Mouse (Mus musculus) midbrain, embryonic 10.5 days (tissue): ENCODE measurements around the gene Zfyve16. TPM values are rescaled to one million over a fixed set of nuclear protein-coding genes. Genes with fewer than 3 reads are reported as not detected.

Source experiments
- DNase-seq: peaks from one replicate; pipeline ENCODE4 v3.0.0-alpha.2; 2017; ENCODE audit warnings: low spot score
- H3K27ac ChIP-seq: fragments of 300-500 bp; sonication (generic); replicated peaks from 2 replicates; pipeline ENCODE4 v1.5.1; 2016; ENCODE audit warnings: mild to moderate bottlenecking
- H3K27me3 ChIP-seq: fragments of 300-500 bp; sonication (generic); 2 replicates; pipeline ENCODE4 v1.6.1; 2016; ENCODE audit warnings: low read depth, mild to moderate bottlenecking; ENCODE audit not compliant: poor library complexity, severe bottlenecking
- H3K36me3 ChIP-seq: fragments of 300-500 bp; sonication (generic); 2 replicates; pipeline ENCODE4 v1.6.1; 2016; ENCODE audit warnings: mild to moderate bottlenecking, moderate library complexity
- H3K4me1 ChIP-seq: fragments of 300-500 bp; sonication (generic); 2 replicates; pipeline ENCODE4 v1.6.1; 2016
- H3K4me3 ChIP-seq: fragments of 300-500 bp; sonication (generic); 2 replicates; pipeline ENCODE4 v1.5.1; 2016; ENCODE audit warnings: mild to moderate bottlenecking, moderate library complexity
- H3K9me3 ChIP-seq: fragments of 300-500 bp; sonication (generic); replicated peaks from 2 replicates; pipeline ENCODE4 v1.6.1; 2016; ENCODE audit warnings: mild to moderate bottlenecking
- WGBS: fragments of 180-500 bp; shearing (Covaris S2); methylation state at CpG from one replicate; pipeline ENCODE4 v1.1.7; 2016; 5-methylcytosine and 5-hydroxymethylcytosine counted together
- polyA plus RNA-seq: library from polyadenylated mRNA; unstranded; fragments of >200 nt; fragmentation: Nextera tagmentation; extraction: Ambion mirVana; gene quantifications from 2 replicates; pipeline ENCODE4 v1.2.1, GENCODE M21; 2016

Zfyve16 gene
- 9.5 and 12.3 TPM in 2 replicates for polyA plus RNA-seq

DNA sequence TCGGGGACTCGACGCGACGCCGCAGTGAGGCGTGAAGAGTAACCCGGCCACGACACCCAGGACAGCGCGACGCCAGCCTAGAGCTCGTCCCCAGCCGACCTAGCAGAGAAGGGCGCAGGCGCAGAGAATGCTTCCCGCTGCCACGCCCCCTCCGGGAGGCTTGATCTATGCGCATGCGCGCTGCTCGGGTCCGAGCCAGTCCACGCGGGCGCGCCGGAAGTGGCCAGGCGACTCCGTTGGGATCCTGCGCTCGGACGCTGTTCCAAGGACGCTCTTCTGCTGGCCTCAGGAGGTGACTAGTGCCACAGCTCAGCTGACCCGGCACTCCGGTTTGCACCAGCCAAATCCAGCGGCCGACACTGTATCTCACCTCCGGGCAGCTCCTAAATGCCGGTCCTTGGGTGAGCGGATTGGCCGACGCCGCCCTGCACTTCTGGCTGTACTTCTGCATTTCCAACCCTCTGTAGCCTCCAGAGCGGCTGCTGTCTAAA lies at the start of gene Zfyve16:
TSS of gene Zfyve16 (minus strand) at position 148 of the 491 bp plus-strand sequence.
- Histone ChIP-seq H3K36me3 (no peaks in the 10 kb centered on the region), H3K9me3 (no peaks in the 10 kb centered on the region), H3K4me3 (peak within 1 kb of the TSS; percentile 75), H3K4me1 (peaks cover 9% of the 10 kb centered on the region), H3K27me3 (no peaks in the 10 kb centered on the region), H3K27ac (peak within 1 kb of the TSS; percentile 91)
- peak; percentile 98 for DNase-seq
- WGBS: under 1% methylated on average over 46 of the region's 46 CpGs

DNA sequence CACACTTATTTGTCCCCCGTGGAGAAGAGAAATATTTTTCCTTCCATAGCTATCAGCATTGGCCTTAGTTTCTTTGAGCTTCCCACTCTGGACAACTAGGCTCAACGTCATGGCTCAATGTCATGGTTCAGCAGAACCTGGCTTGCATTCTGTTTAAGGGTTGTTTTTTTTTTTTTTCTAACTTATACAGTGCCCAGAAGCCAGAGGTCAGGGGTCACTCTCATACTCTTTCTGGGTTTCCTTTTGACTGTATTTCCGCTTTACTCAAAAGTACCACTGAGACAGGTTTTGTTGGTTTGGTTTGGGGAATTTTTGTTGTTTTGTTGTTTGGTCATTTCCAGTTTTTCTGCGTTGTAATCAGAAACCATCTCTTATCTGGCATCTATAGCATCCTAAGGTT lies 47.5 kb upstream of the Zfyve16 start:
- Histone ChIP-seq H3K4me3 (no peak overlapping the region), H3K4me1 (peaks cover 23% of the 10 kb centered on the region), H3K27me3 (no peaks in the 10 kb centered on the region), H3K9me3 (no peaks in the 10 kb centered on the region), H3K36me3 (no peaks in the 10 kb centered on the region), H3K27ac (no peak overlapping the region)
- 85% methylated on average over 4 of the region's 4 CpGs for WGBS
- no peak for DNase-seq

DNA sequence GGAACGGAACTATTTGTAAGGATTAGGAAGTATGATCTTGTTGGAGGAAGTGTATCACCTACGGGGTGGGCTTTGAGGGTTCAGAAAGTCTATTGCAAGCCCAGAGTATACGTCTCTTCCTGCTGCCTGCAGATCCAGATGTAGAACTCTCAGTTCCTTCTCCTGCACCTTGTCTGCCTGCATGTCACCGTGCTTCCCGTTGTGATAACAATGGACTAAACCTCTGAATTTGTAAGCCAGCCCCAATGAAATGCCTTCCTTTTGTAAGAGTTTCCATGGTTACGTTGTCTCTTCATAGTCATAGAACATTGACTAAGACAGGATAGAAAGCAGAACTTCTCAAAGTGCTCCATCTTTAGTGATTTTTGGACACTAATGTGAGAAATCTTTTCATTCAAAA lies 46.0 kb upstream of the Zfyve16 start:
- Histone ChIP-seq H3K4me3 (no peak overlapping the region), H3K27ac (no peak overlapping the region), H3K9me3 (no peaks in the 10 kb centered on the region), H3K4me1 (peaks cover 23% of the 10 kb centered on the region), H3K36me3 (no peaks in the 10 kb centered on the region), H3K27me3 (no peaks in the 10 kb centered on the region)
- no peak for DNase-seq
- WGBS: 51% methylated on average over 6 of the region's 6 CpGs

DNA sequence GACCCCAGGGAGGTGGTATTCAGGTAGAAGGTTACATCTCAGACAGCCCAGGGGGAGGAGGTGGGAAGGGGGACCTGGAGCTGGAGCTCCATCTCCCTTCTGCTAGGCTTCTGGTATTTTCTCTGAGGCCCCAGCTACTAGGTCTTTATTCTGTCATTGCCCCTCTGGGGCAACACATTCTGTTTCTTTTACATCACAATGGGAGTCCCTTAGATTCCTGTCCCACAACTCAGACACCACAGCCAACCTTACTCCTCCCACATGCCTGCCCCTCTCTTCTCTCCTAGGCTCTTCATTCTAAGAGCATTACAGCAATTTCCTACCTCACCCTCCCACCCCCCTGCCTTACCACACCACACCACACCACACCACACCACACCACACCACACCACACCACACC lies 45.4 kb upstream of the Zfyve16 start, which contains the start of gene Spz1:
TSS of gene Spz1 (minus strand) at position 101 of the 400 bp plus-strand sequence.
- Histone ChIP-seq H3K9me3 (no peaks in the 10 kb centered on the region), H3K4me3 (no peak within 1 kb of the TSS)

DNA sequence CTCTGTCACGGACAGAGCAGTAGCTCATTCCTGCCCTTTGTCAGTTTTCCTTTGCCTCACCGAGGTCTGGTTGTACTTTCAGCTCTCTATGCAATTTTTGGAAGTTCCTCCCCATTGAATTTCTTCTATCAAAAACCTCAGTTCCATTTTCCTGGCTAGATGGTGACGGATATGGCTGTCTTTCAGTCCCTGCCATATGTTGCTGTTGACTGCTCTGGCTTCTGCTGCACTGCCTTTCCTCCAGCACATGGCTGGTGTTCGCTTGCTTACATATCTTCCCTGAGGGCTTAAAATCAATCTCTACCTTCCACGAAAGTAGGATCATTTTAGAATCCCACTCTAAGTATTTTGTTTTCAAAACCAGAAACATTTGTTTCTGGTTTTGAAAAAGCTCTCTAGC lies 28.8 kb upstream of the Zfyve16 start:
- H3K4me3 ChIP-seq: no peak overlapping the region
- no peak overlapping the region for H3K27ac ChIP-seq
- no peaks in the 10 kb centered on the region for H3K9me3 ChIP-seq
- H3K36me3 ChIP-seq: no peaks in the 10 kb centered on the region
- DNase-seq: no peak
- H3K27me3 ChIP-seq: no peaks in the 10 kb centered on the region
- 73% methylated on average over 5 of the region's 5 CpGs for WGBS
- H3K4me1 ChIP-seq: peaks cover 25% of the 10 kb centered on the region

More for the DNA sequence above, 45.4 kb upstream of the Zfyve16 start, which contains the start of gene Spz1:
- H3K27me3 ChIP-seq: no peaks in the 10 kb centered on the region
- DNase-seq: no peak
- peaks cover 23% of the 10 kb centered on the region for H3K4me1 ChIP-seq
- H3K36me3 ChIP-seq: no peaks in the 10 kb centered on the region
- H3K27ac ChIP-seq: no peak within 1 kb of the TSS; the same call in 1 of the 2 replicates

DNA sequence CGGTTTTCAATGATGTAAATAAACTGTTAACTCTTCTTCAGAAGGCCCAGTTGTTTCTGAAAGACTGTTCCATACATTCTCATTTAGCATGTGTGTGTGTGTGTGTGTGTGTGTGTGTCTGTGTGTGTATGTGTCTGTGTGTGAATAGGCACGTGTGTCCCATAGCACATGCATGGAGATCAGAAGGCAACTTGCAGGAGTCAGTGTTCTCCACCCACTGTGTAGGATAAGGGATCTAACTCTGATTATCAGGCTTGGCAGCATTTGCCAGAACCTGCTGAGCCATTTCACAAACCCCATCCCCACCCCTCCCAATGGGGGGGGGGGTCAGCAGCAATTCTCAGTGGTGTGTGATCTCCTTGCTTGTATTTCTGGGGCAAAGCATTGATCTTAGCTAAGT lies 26.6 kb upstream of the Zfyve16 start:
- Histone ChIP-seq H3K4me1 (peaks cover 25% of the 10 kb centered on the region), H3K9me3 (peaks cover 5% of the 10 kb centered on the region; the same call in 1 of the 2 replicates), H3K27me3 (no peaks in the 10 kb centered on the region), H3K4me3 (no peak overlapping the region), H3K36me3 (no peaks in the 10 kb centered on the region), H3K27ac (peak overlapping the region; percentile 78)
- WGBS: 57% methylated on average over 2 of the region's 2 CpGs
- peak; percentile 38 for DNase-seq

DNA sequence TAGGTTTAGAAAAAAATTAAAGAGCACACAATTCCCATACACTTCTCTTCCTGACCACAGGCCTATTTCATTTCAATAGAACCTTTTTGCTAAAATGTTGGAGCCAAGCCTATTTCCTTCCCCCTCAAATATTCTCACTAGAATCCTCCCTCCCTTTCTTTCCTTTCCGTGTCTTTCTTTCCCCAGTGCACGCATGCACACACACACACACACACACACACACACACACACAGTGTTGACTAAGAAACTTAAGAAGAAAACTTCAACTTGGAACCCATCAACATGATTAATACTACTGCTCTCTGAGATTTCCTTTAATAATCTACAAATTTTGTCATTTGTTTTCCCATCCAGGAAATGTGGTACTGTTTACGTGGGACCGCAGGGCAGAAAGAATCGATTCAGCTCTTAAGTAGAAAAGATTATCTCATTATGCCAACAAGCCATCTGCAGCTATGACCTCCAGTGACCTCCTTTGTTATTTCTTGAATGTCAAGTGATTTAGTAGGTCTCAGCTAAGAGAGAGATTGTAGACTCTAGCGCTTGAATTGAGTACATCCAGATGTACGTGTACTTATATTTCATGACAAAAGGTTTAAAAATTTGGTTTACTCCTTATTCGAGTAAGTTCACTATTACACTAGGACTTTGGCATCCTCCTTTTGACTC lies 25.9 kb upstream of the Zfyve16 start:
- peak overlapping the region; percentile 78 for H3K27ac ChIP-seq
- H3K27me3 ChIP-seq: no peaks in the 10 kb centered on the region
- H3K4me1 ChIP-seq: peaks cover 25% of the 10 kb centered on the region
- 26% methylated on average over 8 of the region's 8 CpGs for WGBS
- peak; percentile 25 for DNase-seq
- peaks cover 11% of the 10 kb centered on the region; the same call in 1 of the 2 replicates for H3K9me3 ChIP-seq
- H3K36me3 ChIP-seq: no peaks in the 10 kb centered on the region
- no peak overlapping the region for H3K4me3 ChIP-seq

DNA sequence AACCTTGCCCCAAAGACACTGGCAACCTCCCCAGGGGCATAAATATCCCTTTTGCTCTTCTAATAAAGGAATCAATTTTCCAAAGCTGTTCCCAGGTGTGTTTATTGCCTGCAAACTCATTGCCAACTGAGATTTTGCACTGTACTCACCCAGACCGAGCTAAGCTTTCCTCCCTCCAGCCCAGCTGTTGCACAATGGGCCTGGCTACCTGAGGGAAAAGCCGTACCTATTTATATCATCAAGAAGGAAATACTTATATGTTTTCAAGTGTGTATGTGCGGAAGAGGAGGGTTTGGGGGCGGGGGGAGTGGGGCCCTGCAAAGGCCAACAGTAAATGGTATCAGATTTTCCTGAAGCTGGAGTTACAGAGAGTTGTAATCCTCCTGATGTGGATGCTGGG lies 16.4 kb upstream of the Zfyve16 start:
- Histone ChIP-seq H3K27me3 (no peaks in the 10 kb centered on the region), H3K4me3 (no peak overlapping the region), H3K36me3 (no peaks in the 10 kb centered on the region), H3K4me1 (no peaks in the 10 kb centered on the region), H3K27ac (no peak overlapping the region), H3K9me3 (peaks cover 25% of the 10 kb centered on the region)
- no peak for DNase-seq
- 89% methylated on average over 4 of the region's 4 CpGs for WGBS

DNA sequence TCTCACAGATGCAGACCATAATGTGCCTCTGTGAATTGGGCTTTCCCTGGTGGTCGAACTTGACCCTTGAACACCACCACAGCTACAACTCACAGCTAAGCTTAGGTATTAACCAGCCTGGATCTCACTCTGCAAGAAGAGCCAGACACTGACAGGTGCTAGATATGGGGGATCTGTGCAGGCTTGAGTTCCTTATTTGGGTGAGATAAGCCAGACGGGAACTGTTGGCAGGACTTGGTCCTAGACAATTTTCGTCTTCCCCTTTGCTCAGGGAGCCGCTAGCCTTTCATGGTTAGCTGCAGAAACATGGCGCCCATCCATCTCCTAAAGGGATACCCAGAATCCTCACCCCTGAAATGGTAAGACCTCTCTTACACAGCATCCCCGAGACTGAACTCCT lies 10.3 kb upstream of the Zfyve16 start:
- Histone ChIP-seq H3K27me3 (no peaks in the 10 kb centered on the region), H3K4me3 (no peak overlapping the region), H3K36me3 (no peaks in the 10 kb centered on the region), H3K4me1 (no peaks in the 10 kb centered on the region), H3K27ac (no peak overlapping the region), H3K9me3 (no peaks in the 10 kb centered on the region)
- WGBS: 95% methylated on average over 6 of the region's 6 CpGs
- DNase-seq: no peak

DNA sequence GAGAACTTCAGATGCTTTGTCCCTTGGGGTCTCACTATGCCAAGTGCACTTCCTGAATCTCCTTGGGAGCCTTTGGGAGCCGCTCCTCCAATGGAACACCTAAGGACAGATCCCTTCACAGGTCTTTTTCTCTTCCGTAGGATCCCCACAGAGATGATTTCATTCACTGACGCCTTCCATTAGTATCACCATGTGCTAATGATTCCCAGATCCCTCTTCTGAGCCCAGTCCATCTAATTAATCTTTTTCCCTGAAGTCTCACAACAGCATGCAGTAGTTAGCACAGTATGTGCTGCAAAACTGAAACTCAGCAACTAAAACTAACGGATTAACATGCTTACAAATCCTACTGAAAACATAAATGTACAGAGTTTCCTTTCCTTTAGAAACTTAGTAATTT lies 8.5 kb upstream of the Zfyve16 start:
- WGBS: 62% methylated on average over 4 of the region's 4 CpGs
- Histone ChIP-seq H3K4me3 (no peak overlapping the region), H3K9me3 (no peaks in the 10 kb centered on the region), H3K27ac (no peak overlapping the region), H3K36me3 (no peaks in the 10 kb centered on the region), H3K4me1 (no peaks in the 10 kb centered on the region), H3K27me3 (no peaks in the 10 kb centered on the region)
- no peak for DNase-seq

DNA sequence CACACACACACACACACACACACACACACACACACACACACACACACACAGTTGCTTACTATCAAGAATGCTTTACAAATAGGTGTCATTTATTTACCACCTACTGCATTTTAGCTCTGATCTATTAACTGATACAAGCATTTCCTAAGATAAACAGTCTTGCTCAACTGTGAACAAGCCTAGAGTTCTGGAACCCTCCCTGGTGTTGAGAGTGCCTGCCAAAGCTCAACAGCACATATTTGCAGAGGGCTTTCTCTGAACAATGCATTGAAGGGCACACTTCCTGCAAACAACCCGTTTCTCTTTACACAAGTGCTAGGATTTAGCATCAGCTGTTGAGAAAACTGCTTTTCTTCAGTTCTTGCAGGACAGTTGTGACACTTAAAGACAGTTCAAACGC lies 3.1 kb upstream of the Zfyve16 start:
- peaks cover 9% of the 10 kb centered on the region for H3K4me1 ChIP-seq
- H3K36me3 ChIP-seq: no peaks in the 10 kb centered on the region
- no peak for DNase-seq
- H3K9me3 ChIP-seq: no peaks in the 10 kb centered on the region
- H3K4me3 ChIP-seq: no peak overlapping the region
- WGBS: 59% methylated on average over 2 of the region's 2 CpGs
- H3K27ac ChIP-seq: no peak overlapping the region
- no peaks in the 10 kb centered on the region for H3K27me3 ChIP-seq

DNA sequence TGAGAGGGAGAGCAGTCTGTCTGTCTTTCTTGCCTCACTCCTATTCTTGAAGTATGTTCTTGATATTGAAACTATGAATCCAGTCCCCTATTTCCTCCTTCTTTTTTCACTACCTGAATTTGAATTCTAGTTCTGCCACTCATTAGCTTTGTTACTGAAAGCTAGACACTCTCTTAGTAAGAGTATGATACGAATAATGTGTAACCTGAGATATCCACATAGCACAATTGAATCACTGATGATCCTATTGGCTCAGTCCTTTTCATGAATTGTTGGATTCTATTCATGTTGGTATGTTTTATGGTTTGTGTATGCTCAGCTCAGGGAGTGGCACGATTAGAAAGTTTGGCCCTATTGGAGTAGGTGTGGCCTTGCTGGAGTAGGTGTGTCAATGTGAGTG lies 1.5 kb upstream of the Zfyve16 start:
- no peaks in the 10 kb centered on the region for H3K27me3 ChIP-seq
- H3K4me1 ChIP-seq: peaks cover 9% of the 10 kb centered on the region
- no peak for DNase-seq
- 85% methylated on average over 2 of the region's 2 CpGs for WGBS
- H3K9me3 ChIP-seq: no peaks in the 10 kb centered on the region
- H3K36me3 ChIP-seq: no peaks in the 10 kb centered on the region
- H3K27ac ChIP-seq: no peak overlapping the region
- 0 out of 2 replicates have a peak overlapping the region, but pooled peaks have one; percentile 75 for H3K4me3 ChIP-seq

DNA sequence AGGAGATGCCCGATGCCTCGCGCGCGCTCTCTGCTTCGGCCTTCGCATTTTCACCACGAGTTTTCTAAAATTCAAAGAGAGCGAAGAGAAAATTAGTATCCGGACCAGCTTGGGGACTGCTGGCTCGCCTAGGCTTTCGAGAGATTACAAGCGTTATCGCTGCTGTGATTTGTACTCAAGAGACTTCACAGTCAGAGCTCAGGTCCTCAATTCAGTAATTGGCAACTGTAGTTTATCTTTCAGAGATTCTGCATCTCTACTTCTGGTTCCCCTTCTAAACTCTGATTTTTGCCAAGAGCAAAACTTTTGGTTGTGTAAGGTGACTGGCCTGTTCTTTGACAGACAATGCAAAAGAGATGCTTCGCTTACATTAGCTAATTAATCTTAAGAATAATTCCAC lies 569 bp upstream of the Zfyve16 start:
- Histone ChIP-seq H3K4me1 (peaks cover 9% of the 10 kb centered on the region), H3K27me3 (no peaks in the 10 kb centered on the region), H3K36me3 (no peaks in the 10 kb centered on the region), H3K4me3 (peak overlapping the region; percentile 75), H3K27ac (peak overlapping the region; percentile 91), H3K9me3 (no peaks in the 10 kb centered on the region)
- DNase-seq: no peak
- WGBS: 7% methylated on average over 15 of the region's 15 CpGs
